Mouse (Mus musculus) granulocyte monocyte progenitor cell, adult 5-6 weeks (primary cell): Measurements from ENCODE around the gene Ufd1. TPM values are rescaled to one million over a fixed set of nuclear protein-coding genes. Genes with fewer than 3 reads are reported as not detected.

Experiments used
- ATAC-seq: replicated peaks from 2 replicates; pipeline ENCODE4 v1.8.0; 2016; ENCODE audit warnings: mild to moderate bottlenecking, moderate TSS enrichment, inconsistent platforms; ENCODE audit not compliant: poor library complexity, severe bottlenecking
- total RNA-seq, 2 experiments: library from RNA; stranded (forward) in 1 of 2; stranded (reverse) in 1 of 2; fragments of 200-712, 200-1000 nt in 1 of 2; fragments of >200 nt in 1 of 2; fragmentation: Nextera tagmentation in 1 of 2; gene quantifications; 2 replicates each; pipeline ENCODE4 v1.2.3; 2014 to 2017

Ufd1 gene
- 56.5 and 56.9 TPM in 2 replicates for total RNA-seq (2014; fragmentation: Nextera tagmentation)
- 48.3 and 61.8 TPM in 2 replicates for total RNA-seq (2017)

GRCm38 (mm10) chr16:18811468-18812384 is at the start of gene Ufd1, which contains the start of gene Cdc45:
Ufd1 (plus strand) TSS chr16:18811779.
Cdc45 (minus strand) TSS chr16:18811987.
- ATAC-seq = peak; percentile 75

GRCm38 (mm10) chr16:18762960-18763359 is 48.6 kb upstream of the Ufd1 start:
- ATAC-seq = no peak

- ATAC-seq = no peak
Measured at GRCm38 (mm10) chr16:18766390-18766789, 45.2 kb upstream of the Ufd1 start.

GRCm38 (mm10) chr16:18769501-18769900 is 42.1 kb upstream of the Ufd1 start:
- no peak for ATAC-seq

GRCm38 (mm10) chr16:18773936-18774335 is 37.6 kb upstream of the Ufd1 start:
- no peak for ATAC-seq

- ATAC-seq = no peak
Measured at GRCm38 (mm10) chr16:18775621-18776555, 35.7 kb upstream of the Ufd1 start.

- peak; percentile 5; the same call in 1 of the 2 replicates for ATAC-seq
Measured at GRCm38 (mm10) chr16:18776556-18777100, 35.0 kb upstream of the Ufd1 start, which contains the start of gene Cldn5. Cldn5 (plus strand) TSS chr16:18776847.

- peak; percentile 47 for ATAC-seq
Measured at GRCm38 (mm10) chr16:18777101-18778080, 34.2 kb upstream of the Ufd1 start.

- no peak for ATAC-seq
Measured at GRCm38 (mm10) chr16:18778461-18778860, 33.1 kb upstream of the Ufd1 start.

- no peak for ATAC-seq
Measured at GRCm38 (mm10) chr16:18781810-18782209, 29.8 kb upstream of the Ufd1 start.

GRCm38 (mm10) chr16:18785025-18785424 is 26.6 kb upstream of the Ufd1 start:
- ATAC-seq = no peak

GRCm38 (mm10) chr16:18785485-18785884 is 26.1 kb upstream of the Ufd1 start:
- ATAC-seq = no peak

GRCm38 (mm10) chr16:18786652-18787051 is 24.9 kb upstream of the Ufd1 start:
- no peak for ATAC-seq

- peak; percentile 54 for ATAC-seq
Measured at GRCm38 (mm10) chr16:18788627-18789406, 22.8 kb upstream of the Ufd1 start.

- ATAC-seq = no peak
Measured at GRCm38 (mm10) chr16:18795223-18795899, 16.2 kb upstream of the Ufd1 start.

GRCm38 (mm10) chr16:18796645-18797044 is 14.9 kb upstream of the Ufd1 start:
- ATAC-seq = no peak

GRCm38 (mm10) chr16:18798151-18798550 is 13.4 kb upstream of the Ufd1 start:
- no peak for ATAC-seq

- ATAC-seq = no peak
Measured at GRCm38 (mm10) chr16:18798841-18799240, 12.7 kb upstream of the Ufd1 start.
